Mouse (Mus musculus) hindbrain, embryonic 13.5 days (tissue): ENCODE measurements around the gene Rora. TPM values are rescaled to one million over a fixed set of nuclear protein-coding genes. Genes with fewer than 3 reads are reported as not detected.

Experiments used
- ATAC-seq: fragments of 200-750 bp; cut with Nextera tagmentation; 2 replicates; pipeline ENCODE4 v1.8.0; 2017; ENCODE audit warnings: moderate TSS enrichment; ENCODE audit not compliant: low FRiP score
- H3K27ac ChIP-seq: fragments of 300-500 bp; sonication (generic); 2 replicates; pipeline ENCODE4 v1.5.1; 2015; ENCODE audit warnings: inconsistent platforms, mild to moderate bottlenecking, moderate library complexity
- H3K27me3 ChIP-seq: fragments of 300-500 bp; sonication (generic); 2 replicates; pipeline ENCODE4 v1.6.1; 2015; ENCODE audit warnings: mild to moderate bottlenecking, inconsistent platforms
- H3K36me3 ChIP-seq: fragments of 300-500 bp; sonication (generic); 2 replicates; pipeline ENCODE4 v1.6.1; 2015; ENCODE audit warnings: mild to moderate bottlenecking, inconsistent platforms
- H3K4me1 ChIP-seq: fragments of 300-500 bp; sonication (generic); replicated peaks from 2 replicates; pipeline ENCODE4 v1.6.1; 2015; ENCODE audit warnings: inconsistent platforms
- H3K4me2 ChIP-seq: fragments of 300-500 bp; sonication (generic); 2 replicates; pipeline ENCODE4 v1.6.1; 2015; ENCODE audit warnings: inconsistent platforms, mild to moderate bottlenecking, moderate library complexity
- H3K4me3 ChIP-seq: fragments of 300-500 bp; sonication (generic); 2 replicates; pipeline ENCODE4 v1.5.1; 2015; ENCODE audit warnings: mild to moderate bottlenecking, inconsistent platforms
- H3K9ac ChIP-seq: fragments of 300-500 bp; sonication (generic); 2 replicates; pipeline ENCODE4 v1.6.1; 2015; ENCODE audit warnings: mild to moderate bottlenecking, inconsistent platforms
- H3K9me3 ChIP-seq: fragments of 300-500 bp; sonication (generic); 2 replicates; pipeline ENCODE4 v1.6.1; 2016; ENCODE audit warnings: inconsistent platforms
- WGBS: fragments of 180-500 bp; shearing (Covaris S2); methylation state at CpG from one replicate; pipeline ENCODE4 v1.1.7; 2015; 5-methylcytosine and 5-hydroxymethylcytosine counted together
- polyA plus RNA-seq: library from polyadenylated mRNA; unstranded; fragments of >200 nt; fragmentation: Nextera tagmentation; extraction: Ambion mirVana; gene quantifications from 2 replicates; pipeline ENCODE4 v1.2.1, GENCODE M21; 2015

Gene Rora
- polyA plus RNA-seq, 1 experiment from 2014 or later = 25.0 TPM

- Histone ChIP-seq H3K9me3 (no peaks in the 10 kb centered on the region), H3K4me2 (no peak overlapping the region), H3K36me3 (no peaks in the 10 kb centered on the region), H3K4me3 (no peak overlapping the region), H3K9ac (no peak overlapping the region), H3K27ac (no peak overlapping the region), H3K4me1 (peaks cover 5% of the 10 kb centered on the region), H3K27me3 (no peaks in the 10 kb centered on the region)
- WGBS = 93% methylated on average over 7 of the region's 8 CpGs
- ATAC-seq = no peak
Measured at GRCm38 (mm10) chr9:69250326-69250725, 596.7 kb downstream of the Rora start.

GRCm38 (mm10) chr9:69258506-69258905 is 604.9 kb downstream of the Rora start:
- H3K27ac ChIP-seq = no peak overlapping the region
- H3K36me3 ChIP-seq = no peaks in the 10 kb centered on the region
- H3K4me2 ChIP-seq = no peak overlapping the region
- no peak overlapping the region for H3K9ac ChIP-seq
- H3K4me1 ChIP-seq = peaks cover 12% of the 10 kb centered on the region; the same call in 1 of the 2 replicates
- WGBS = 71% methylated on average over 5 of the region's 5 CpGs
- no peaks in the 10 kb centered on the region for H3K27me3 ChIP-seq
- H3K9me3 ChIP-seq = no peaks in the 10 kb centered on the region
- no peak overlapping the region for H3K4me3 ChIP-seq
- no peak for ATAC-seq

- peak; percentile 78; the same call in 1 of the 2 replicates for ATAC-seq
- Histone ChIP-seq H3K27ac (no peak overlapping the region), H3K36me3 (no peaks in the 10 kb centered on the region), H3K9me3 (no peaks in the 10 kb centered on the region), H3K4me1 (peaks cover 12% of the 10 kb centered on the region; the same call in 1 of the 2 replicates), H3K27me3 (no peaks in the 10 kb centered on the region), H3K9ac (no peak overlapping the region), H3K4me2 (no peak overlapping the region), H3K4me3 (no peak overlapping the region)
- WGBS = 11% methylated on average over 9 of the region's 9 CpGs
Measured at GRCm38 (mm10) chr9:69259382-69259781, 605.8 kb downstream of the Rora start.

GRCm38 (mm10) chr9:69265151-69265550 is 611.6 kb downstream of the Rora start:
- Histone ChIP-seq H3K27ac (no peak overlapping the region), H3K4me1 (no peaks in the 10 kb centered on the region), H3K9me3 (no peaks in the 10 kb centered on the region), H3K36me3 (no peaks in the 10 kb centered on the region), H3K9ac (no peak overlapping the region), H3K4me2 (no peak overlapping the region), H3K27me3 (no peaks in the 10 kb centered on the region), H3K4me3 (no peak overlapping the region)
- 86% methylated on average over 7 of the region's 7 CpGs for WGBS
- no peak for ATAC-seq

- H3K9ac ChIP-seq = no peak overlapping the region
- H3K36me3 ChIP-seq = no peaks in the 10 kb centered on the region
- H3K27ac ChIP-seq = no peak overlapping the region
- no peaks in the 10 kb centered on the region for H3K9me3 ChIP-seq
- peaks cover 9% of the 10 kb centered on the region for H3K4me1 ChIP-seq
- H3K27me3 ChIP-seq = no peaks in the 10 kb centered on the region
- ATAC-seq = no peak
- 46% methylated on average over 8 of the region's 8 CpGs for WGBS
- no peak overlapping the region for H3K4me3 ChIP-seq
- H3K4me2 ChIP-seq = no peak overlapping the region
Measured at GRCm38 (mm10) chr9:69270374-69270773, 616.8 kb downstream of the Rora start.

- no peak overlapping the region for H3K4me3 ChIP-seq
- no peak overlapping the region for H3K27ac ChIP-seq
- H3K4me1 ChIP-seq = peaks cover 9% of the 10 kb centered on the region
- H3K9me3 ChIP-seq = no peaks in the 10 kb centered on the region
- no peak overlapping the region for H3K9ac ChIP-seq
- H3K36me3 ChIP-seq = no peaks in the 10 kb centered on the region
- H3K4me2 ChIP-seq = no peak overlapping the region
- ATAC-seq = no peak
- 17% methylated on average over 7 of the region's 7 CpGs for WGBS
- H3K27me3 ChIP-seq = no peaks in the 10 kb centered on the region
Measured at GRCm38 (mm10) chr9:69270931-69271330, 617.3 kb downstream of the Rora start.

- Histone ChIP-seq H3K4me2 (no peak overlapping the region), H3K4me3 (no peak overlapping the region), H3K9ac (no peak overlapping the region), H3K27me3 (no peaks in the 10 kb centered on the region), H3K27ac (no peak overlapping the region), H3K4me1 (peaks cover 9% of the 10 kb centered on the region), H3K36me3 (no peaks in the 10 kb centered on the region), H3K9me3 (no peaks in the 10 kb centered on the region)
- WGBS = 42% methylated on average over 9 of the region's 9 CpGs
- ATAC-seq = no peak
Measured at GRCm38 (mm10) chr9:69272884-69273283, 619.3 kb downstream of the Rora start.

- Histone ChIP-seq H3K27ac (no peak overlapping the region), H3K4me1 (peaks cover 9% of the 10 kb centered on the region), H3K36me3 (no peaks in the 10 kb centered on the region), H3K4me2 (no peak overlapping the region), H3K27me3 (no peaks in the 10 kb centered on the region), H3K4me3 (no peak overlapping the region), H3K9me3 (no peaks in the 10 kb centered on the region), H3K9ac (no peak overlapping the region)
- WGBS = 79% methylated on average over 10 of the region's 10 CpGs
- ATAC-seq = no peak
Measured at GRCm38 (mm10) chr9:69274766-69275485, 621.3 kb downstream of the Rora start.

GRCm38 (mm10) chr9:69277256-69277655 is 623.7 kb downstream of the Rora start:
- ATAC-seq = no peak
- H3K27me3 ChIP-seq = no peaks in the 10 kb centered on the region
- 51% methylated on average over 10 of the region's 10 CpGs for WGBS

GRCm38 (mm10) chr9:69285011-69285410 is 631.4 kb downstream of the Rora start:
- no peak overlapping the region for H3K9ac ChIP-seq
- H3K9me3 ChIP-seq = no peaks in the 10 kb centered on the region
- H3K36me3 ChIP-seq = no peaks in the 10 kb centered on the region
- H3K27ac ChIP-seq = no peak overlapping the region
- no peak overlapping the region for H3K4me2 ChIP-seq
- no peak overlapping the region for H3K4me3 ChIP-seq
- 91% methylated on average over 3 of the region's 3 CpGs for WGBS
- peaks cover 8% of the 10 kb centered on the region for H3K4me1 ChIP-seq
- H3K27me3 ChIP-seq = 0 out of 2 replicates have a peak, but pooled peaks cover 7% of the 10 kb centered on the region
- no peak for ATAC-seq

More at GRCm38 (mm10) chr9:69277256-69277655, 623.7 kb downstream of the Rora start:
- H3K4me3 ChIP-seq = no peak overlapping the region
- H3K4me1 ChIP-seq = peaks cover 9% of the 10 kb centered on the region
- H3K36me3 ChIP-seq = no peaks in the 10 kb centered on the region
- no peak overlapping the region for H3K27ac ChIP-seq
- no peak overlapping the region for H3K4me2 ChIP-seq
- H3K9ac ChIP-seq = no peak overlapping the region
- no peaks in the 10 kb centered on the region for H3K9me3 ChIP-seq

- no peak overlapping the region for H3K9ac ChIP-seq
- no peaks in the 10 kb centered on the region for H3K9me3 ChIP-seq
- ATAC-seq = no peak
- peaks cover 32% of the 10 kb centered on the region for H3K27me3 ChIP-seq
- peaks cover 25% of the 10 kb centered on the region for H3K4me1 ChIP-seq
- no peak overlapping the region for H3K4me2 ChIP-seq
- 87% methylated on average over 1 of the region's 1 CpGs for WGBS
- no peaks in the 10 kb centered on the region for H3K36me3 ChIP-seq
- no peak overlapping the region for H3K4me3 ChIP-seq
- H3K27ac ChIP-seq = no peak overlapping the region
Measured at GRCm38 (mm10) chr9:69288113-69288512, 634.5 kb downstream of the Rora start.

GRCm38 (mm10) chr9:69288586-69288985 is 635.0 kb downstream of the Rora start:
- no peak overlapping the region for H3K4me2 ChIP-seq
- H3K9ac ChIP-seq = no peak overlapping the region
- peaks cover 37% of the 10 kb centered on the region for H3K27me3 ChIP-seq
- no peaks in the 10 kb centered on the region for H3K36me3 ChIP-seq
- no peak overlapping the region for H3K27ac ChIP-seq
- peaks cover 25% of the 10 kb centered on the region for H3K4me1 ChIP-seq
- 42% methylated on average over 5 of the region's 5 CpGs for WGBS
- no peak overlapping the region for H3K4me3 ChIP-seq
- no peak for ATAC-seq
- H3K9me3 ChIP-seq = no peaks in the 10 kb centered on the region
